Mouse (Mus musculus) midbrain, embryonic 12.5 days (tissue): ENCODE data around the gene Dnmt3b. TPM values are rescaled to one million over a fixed set of nuclear protein-coding genes. Genes with fewer than 3 reads are reported as not detected.
"Not testable (repeated sequence)": the region's sequence is repeated elsewhere in the genome, so short reads cannot be mapped to it uniquely, and the experiment has no call there.

Experiments
- ATAC-seq: fragments of 200-750 bp; cut with Nextera tagmentation; 2 replicates; pipeline ENCODE4 v1.8.0; 2017; ENCODE audit warnings: low read depth, moderate TSS enrichment, moderate library complexity; ENCODE audit not compliant: low FRiP score
- H3K27ac ChIP-seq: fragments of 300-500 bp; sonication (generic); replicated peaks from 2 replicates; pipeline ENCODE4 v1.5.1; 2016; ENCODE audit warnings: mild to moderate bottlenecking
- H3K27me3 ChIP-seq: fragments of 300-500 bp; sonication (generic); 2 replicates; pipeline ENCODE4 v1.6.1; 2016; ENCODE audit warnings: mild to moderate bottlenecking
- H3K36me3 ChIP-seq: fragments of 300-500 bp; sonication (generic); 2 replicates; pipeline ENCODE4 v1.6.1; 2016
- H3K4me1 ChIP-seq: fragments of 300-500 bp; sonication (generic); 2 replicates; pipeline ENCODE4 v1.6.1; 2016
- H3K4me2 ChIP-seq: fragments of 300-500 bp; sonication (generic); replicated peaks from 2 replicates; pipeline ENCODE4 v1.6.1; 2016; ENCODE audit warnings: mild to moderate bottlenecking, moderate library complexity
- H3K4me3 ChIP-seq: fragments of 300-500 bp; sonication (generic); 2 replicates; pipeline ENCODE4 v1.5.1; 2016; ENCODE audit warnings: mild to moderate bottlenecking
- H3K9ac ChIP-seq: fragments of 300-500 bp; sonication (generic); replicated peaks from 2 replicates; pipeline ENCODE4 v1.6.1; 2016; ENCODE audit warnings: mild to moderate bottlenecking, moderate library complexity
- H3K9me3 ChIP-seq: fragments of 300-500 bp; sonication (generic); 2 replicates; pipeline ENCODE4 v1.6.1; 2016; ENCODE audit warnings: mild to moderate bottlenecking
- WGBS: fragments of 180-500 bp; shearing (Covaris S2); methylation state at CpG from one replicate; pipeline ENCODE4 v1.1.7; 2016; 5-methylcytosine and 5-hydroxymethylcytosine counted together
- polyA plus RNA-seq: library from polyadenylated mRNA; unstranded; fragments of >200 nt; fragmentation: Nextera tagmentation; extraction: Ambion mirVana; gene quantifications from 2 replicates; pipeline ENCODE4 v1.2.1, GENCODE M21; 2016

Gene Dnmt3b
- polyA plus RNA-seq, 1 experiment from 2014 or later: 10.3 TPM

GRCm38 (mm10) chr2:153642496-153642895 lies 6.8 kb upstream of the Dnmt3b start:
- WGBS: 17% methylated on average over 3 of the region's 3 CpGs
- H3K4me2 ChIP-seq: no peak overlapping the region
- H3K9me3 ChIP-seq: no peaks in the 10 kb centered on the region
- ATAC-seq: no peak
- H3K27me3 ChIP-seq: no peaks in the 10 kb centered on the region
- no peaks in the 10 kb centered on the region for H3K36me3 ChIP-seq
- no peak overlapping the region for H3K9ac ChIP-seq
- H3K27ac ChIP-seq: no peak overlapping the region
- 0 out of 2 replicates have a peak, but pooled peaks cover 2% of the 10 kb centered on the region for H3K4me1 ChIP-seq
- no peak overlapping the region for H3K4me3 ChIP-seq

GRCm38 (mm10) chr2:153642999-153643398 lies 6.3 kb upstream of the Dnmt3b start:
- no peak overlapping the region for H3K4me3 ChIP-seq
- no peak overlapping the region for H3K9ac ChIP-seq
- 0 out of 2 replicates have a peak, but pooled peaks cover 2% of the 10 kb centered on the region for H3K4me1 ChIP-seq
- no peak overlapping the region for H3K4me2 ChIP-seq
- no peaks in the 10 kb centered on the region; the same call in 1 of the 2 replicates for H3K27me3 ChIP-seq
- H3K27ac ChIP-seq: no peak overlapping the region
- WGBS: 15% methylated on average over 6 of the region's 6 CpGs
- H3K36me3 ChIP-seq: no peaks in the 10 kb centered on the region
- no peaks in the 10 kb centered on the region for H3K9me3 ChIP-seq
- ATAC-seq: no peak

GRCm38 (mm10) chr2:153648773-153649297 lies 415 bp upstream of the Dnmt3b start:
- Histone ChIP-seq H3K9ac (peak overlapping the region; percentile 89), H3K4me3 (peak overlapping the region; percentile 89), H3K9me3 (no peaks in the 10 kb centered on the region), H3K27me3 (peaks cover 16% of the 10 kb centered on the region), H3K4me1 (peaks cover 22% of the 10 kb centered on the region), H3K4me2 (peak overlapping the region; percentile 92), H3K36me3 (no peaks in the 10 kb centered on the region), H3K27ac (0 out of 2 replicates have a peak overlapping the region, but pooled peaks have one; percentile 67)
- peak; percentile 50; the same call in 1 of the 2 replicates for ATAC-seq
- 15% methylated on average over 14 of the region's 14 CpGs for WGBS

- H3K9ac ChIP-seq: peak overlapping the region; percentile 89
- H3K4me1 ChIP-seq: peaks cover 22% of the 10 kb centered on the region
- H3K27me3 ChIP-seq: peaks cover 16% of the 10 kb centered on the region
- no peaks in the 10 kb centered on the region for H3K9me3 ChIP-seq
- H3K36me3 ChIP-seq: no peaks in the 10 kb centered on the region
- under 1% methylated on average over 28 of the region's 28 CpGs for WGBS
- no peak overlapping the region for H3K27ac ChIP-seq
- peak overlapping the region; percentile 92 for H3K4me2 ChIP-seq
- peak; percentile 31 for ATAC-seq
- H3K4me3 ChIP-seq: peak overlapping the region; percentile 89
These were observed 901 bp downstream of the Dnmt3b start for GRCm38 (mm10) chr2:153650014-153650687.

GRCm38 (mm10) chr2:153651681-153652080 lies 2.4 kb downstream of the Dnmt3b start:
- H3K9ac ChIP-seq: no peak overlapping the region

GRCm38 (mm10) chr2:153657659-153658058 lies 8.4 kb downstream of the Dnmt3b start:
- not testable (repeated sequence) for ATAC-seq, H3K27ac ChIP-seq, H3K4me2 ChIP-seq, H3K4me3 ChIP-seq, H3K9ac ChIP-seq, H3K9me3 ChIP-seq, H3K27me3 ChIP-seq, H3K36me3 ChIP-seq, H3K4me1 ChIP-seq
- WGBS: 92% methylated on average over 8 of the region's 8 CpGs

More at GRCm38 (mm10) chr2:153651681-153652080, 2.4 kb downstream of the Dnmt3b start:
- Histone ChIP-seq H3K27me3 (peaks cover 16% of the 10 kb centered on the region), H3K4me2 (no peak overlapping the region), H3K36me3 (no peaks in the 10 kb centered on the region), H3K27ac (no peak overlapping the region), H3K4me1 (peaks cover 22% of the 10 kb centered on the region), H3K9me3 (no peaks in the 10 kb centered on the region), H3K4me3 (no peak overlapping the region)
- 39% methylated on average over 3 of the region's 3 CpGs for WGBS
- no peak for ATAC-seq

GRCm38 (mm10) chr2:153660616-153661015 lies 11.4 kb downstream of the Dnmt3b start:
- no peak for ATAC-seq
- Histone ChIP-seq H3K4me2 (no peak overlapping the region), H3K27me3 (no peaks in the 10 kb centered on the region), H3K27ac (no peak overlapping the region), H3K4me1 (no peaks in the 10 kb centered on the region), H3K4me3 (no peak overlapping the region), H3K9ac (no peak overlapping the region), H3K9me3 (no peaks in the 10 kb centered on the region), H3K36me3 (0 out of 2 replicates have a peak, but pooled peaks cover 7% of the 10 kb centered on the region)
- 42% methylated on average over 3 of the region's 3 CpGs for WGBS

GRCm38 (mm10) chr2:153665401-153665800 lies 16.2 kb downstream of the Dnmt3b start:
- Histone ChIP-seq H3K4me1 (no peaks in the 10 kb centered on the region), H3K9ac (no peak overlapping the region), H3K36me3 (peaks cover 12% of the 10 kb centered on the region; the same call in 1 of the 2 replicates), H3K9me3 (no peaks in the 10 kb centered on the region), H3K27ac (no peak overlapping the region), H3K4me2 (no peak overlapping the region), H3K27me3 (no peaks in the 10 kb centered on the region), H3K4me3 (no peak overlapping the region)
- WGBS: 94% methylated on average over 7 of the region's 7 CpGs
- no peak for ATAC-seq

- Histone ChIP-seq H3K36me3 (peaks cover 5% of the 10 kb centered on the region; the same call in 1 of the 2 replicates), H3K27me3 (no peaks in the 10 kb centered on the region), H3K27ac (no peak overlapping the region), H3K4me1 (no peaks in the 10 kb centered on the region), H3K4me3 (no peak overlapping the region), H3K9me3 (no peaks in the 10 kb centered on the region), H3K9ac (no peak overlapping the region), H3K4me2 (no peak overlapping the region)
- ATAC-seq: no peak
- WGBS: 68% methylated on average over 7 of the region's 7 CpGs
These were observed 19.6 kb downstream of the Dnmt3b start for GRCm38 (mm10) chr2:153668754-153669376.

GRCm38 (mm10) chr2:153670111-153670510 lies 20.9 kb downstream of the Dnmt3b start:
- Histone ChIP-seq H3K27ac (no peak overlapping the region), H3K9ac (no peak overlapping the region), H3K4me1 (no peaks in the 10 kb centered on the region), H3K36me3 (peaks cover 11% of the 10 kb centered on the region; the same call in 1 of the 2 replicates), H3K4me3 (no peak overlapping the region), H3K9me3 (no peaks in the 10 kb centered on the region), H3K27me3 (no peaks in the 10 kb centered on the region), H3K4me2 (no peak overlapping the region)
- ATAC-seq: no peak
- 82% methylated on average over 5 of the region's 5 CpGs for WGBS

GRCm38 (mm10) chr2:153672619-153673018 lies 23.4 kb downstream of the Dnmt3b start:
- Histone ChIP-seq H3K4me2 (no peak overlapping the region), H3K4me1 (no peaks in the 10 kb centered on the region), H3K36me3 (peaks cover 24% of the 10 kb centered on the region; the same call in 1 of the 2 replicates), H3K4me3 (no peak overlapping the region), H3K9ac (no peak overlapping the region), H3K9me3 (no peaks in the 10 kb centered on the region), H3K27me3 (no peaks in the 10 kb centered on the region), H3K27ac (no peak overlapping the region)
- 97% methylated on average over 2 of the region's 2 CpGs for WGBS
- ATAC-seq: no peak

- 94% methylated on average over 1 of the region's 1 CpGs for WGBS
- not testable (repeated sequence) for H3K4me1 ChIP-seq, ATAC-seq
These were observed 26.1 kb downstream of the Dnmt3b start for GRCm38 (mm10) chr2:153675364-153675763.

More at GRCm38 (mm10) chr2:153675364-153675763, 26.1 kb downstream of the Dnmt3b start:
- not testable (repeated sequence) for H3K4me2 ChIP-seq, H3K4me3 ChIP-seq, H3K9ac ChIP-seq, H3K27me3 ChIP-seq, H3K9me3 ChIP-seq, H3K27ac ChIP-seq
- H3K36me3 ChIP-seq: peaks cover 27% of the 10 kb centered on the region
